Mouse (Mus musculus) midbrain, embryonic 15.5 days (tissue): ENCODE measurements around the gene Col15a1. TPM values are rescaled to one million over a fixed set of nuclear protein-coding genes. Genes with fewer than 3 reads are reported as not detected.

ENCODE experiments used
- ATAC-seq: fragments of 200-750 bp; cut with Nextera tagmentation; replicated peaks from 2 replicates; pipeline ENCODE4 v1.8.0; 2017; ENCODE audit warnings: moderate TSS enrichment
- H3K27ac ChIP-seq: fragments of 300-500 bp; sonication (generic); 2 replicates; pipeline ENCODE4 v1.5.1; 2015; ENCODE audit warnings: mild to moderate bottlenecking, inconsistent platforms
- H3K27me3 ChIP-seq: fragments of 300-500 bp; sonication (generic); replicated peaks from 2 replicates; pipeline ENCODE4 v1.6.1; 2015; ENCODE audit warnings: inconsistent platforms
- H3K36me3 ChIP-seq: fragments of 300-500 bp; sonication (generic); replicated peaks from 2 replicates; pipeline ENCODE4 v1.6.1; 2015; ENCODE audit warnings: inconsistent platforms
- H3K4me1 ChIP-seq: fragments of 300-500 bp; sonication (generic); 2 replicates; pipeline ENCODE4 v1.6.1; 2015; ENCODE audit warnings: inconsistent platforms
- H3K4me2 ChIP-seq: fragments of 300-500 bp; sonication (generic); 2 replicates; pipeline ENCODE4 v1.6.1; 2015; ENCODE audit warnings: inconsistent platforms, mild to moderate bottlenecking, moderate library complexity
- H3K4me3 ChIP-seq: fragments of 300-500 bp; sonication (generic); 2 replicates; pipeline ENCODE4 v1.5.1; 2015; ENCODE audit warnings: mild to moderate bottlenecking, inconsistent platforms
- H3K9ac ChIP-seq: fragments of 300-500 bp; sonication (generic); 2 replicates; pipeline ENCODE4 v1.6.1; 2015; ENCODE audit warnings: mild to moderate bottlenecking, inconsistent platforms
- H3K9me3 ChIP-seq: fragments of 300-500 bp; sonication (generic); 2 replicates; pipeline ENCODE4 v1.6.1; 2016; ENCODE audit warnings: inconsistent platforms
- WGBS: fragments of 180-500 bp; shearing (Covaris S2); methylation state at CpG from one replicate; pipeline ENCODE4 v1.1.7; 2015; ENCODE audit warnings: mixed read lengths; 5-methylcytosine and 5-hydroxymethylcytosine counted together
- polyA plus RNA-seq: library from polyadenylated mRNA; unstranded; fragments of >200 nt; fragmentation: Nextera tagmentation; extraction: Ambion mirVana; gene quantifications from 2 replicates; pipeline ENCODE4 v1.2.1, GENCODE M21; 2015

The Col15a1 gene
- polyA plus RNA-seq, 1 experiment from 2014 or later = 4.5 TPM

- WGBS = 85% methylated on average over 10 of the region's 10 CpGs
- no peaks in the 10 kb centered on the region for H3K9me3 ChIP-seq
- H3K27ac ChIP-seq = no peak overlapping the region
- H3K4me2 ChIP-seq = no peak overlapping the region
- H3K9ac ChIP-seq = no peak overlapping the region
- no peaks in the 10 kb centered on the region for H3K4me1 ChIP-seq
- no peaks in the 10 kb centered on the region for H3K27me3 ChIP-seq
- no peak for ATAC-seq
- no peaks in the 10 kb centered on the region for H3K36me3 ChIP-seq
- no peak overlapping the region for H3K4me3 ChIP-seq
Observed at GRCm38 (mm10) chr4:47319561-47320321, 111.8 kb downstream of the Col15a1 start.

- Histone ChIP-seq H3K4me3 (no peak overlapping the region), H3K27me3 (no peaks in the 10 kb centered on the region), H3K4me2 (no peak overlapping the region), H3K9ac (no peak overlapping the region), H3K9me3 (no peaks in the 10 kb centered on the region), H3K4me1 (no peaks in the 10 kb centered on the region), H3K36me3 (no peaks in the 10 kb centered on the region), H3K27ac (no peak overlapping the region)
- WGBS = 79% methylated on average over 3 of the region's 3 CpGs
- ATAC-seq = no peak
Observed at GRCm38 (mm10) chr4:47322315-47322714, 114.4 kb downstream of the Col15a1 start.

GRCm38 (mm10) chr4:47324206-47324605 lies 116.2 kb downstream of the Col15a1 start:
- ATAC-seq = no peak
- Histone ChIP-seq H3K4me2 (no peak overlapping the region), H3K9me3 (no peaks in the 10 kb centered on the region), H3K9ac (no peak overlapping the region), H3K27ac (no peak overlapping the region), H3K4me3 (no peak overlapping the region), H3K27me3 (no peaks in the 10 kb centered on the region), H3K4me1 (no peaks in the 10 kb centered on the region), H3K36me3 (no peaks in the 10 kb centered on the region)
- 77% methylated on average over 1 of the region's 1 CpGs for WGBS

GRCm38 (mm10) chr4:47327782-47328181 lies 119.8 kb downstream of the Col15a1 start:
- ATAC-seq = no peak
- Histone ChIP-seq H3K9me3 (no peaks in the 10 kb centered on the region), H3K27me3 (no peaks in the 10 kb centered on the region), H3K9ac (no peak overlapping the region), H3K4me2 (no peak overlapping the region), H3K27ac (no peak overlapping the region), H3K36me3 (no peaks in the 10 kb centered on the region), H3K4me3 (no peak overlapping the region), H3K4me1 (no peaks in the 10 kb centered on the region)
- 84% methylated on average over 3 of the region's 3 CpGs for WGBS

GRCm38 (mm10) chr4:47329285-47329684 lies 121.3 kb downstream of the Col15a1 start:
- Histone ChIP-seq H3K36me3 (no peaks in the 10 kb centered on the region), H3K9ac (no peak overlapping the region), H3K4me3 (no peak overlapping the region), H3K27me3 (no peaks in the 10 kb centered on the region), H3K4me1 (no peaks in the 10 kb centered on the region), H3K27ac (no peak overlapping the region), H3K9me3 (no peaks in the 10 kb centered on the region), H3K4me2 (no peak overlapping the region)
- no peak for ATAC-seq
- 14% methylated on average over 1 of the region's 1 CpGs for WGBS

GRCm38 (mm10) chr4:47330378-47331052 lies 122.6 kb downstream of the Col15a1 start:
- no peaks in the 10 kb centered on the region for H3K4me1 ChIP-seq
- ATAC-seq = no peak
- no peak overlapping the region for H3K27ac ChIP-seq
- no peak overlapping the region for H3K4me2 ChIP-seq
- WGBS = 93% methylated on average over 13 of the region's 13 CpGs
- no peak overlapping the region for H3K9ac ChIP-seq
- no peaks in the 10 kb centered on the region for H3K27me3 ChIP-seq
- H3K9me3 ChIP-seq = no peaks in the 10 kb centered on the region
- H3K4me3 ChIP-seq = no peak overlapping the region
- H3K36me3 ChIP-seq = no peaks in the 10 kb centered on the region

GRCm38 (mm10) chr4:47332812-47333343 lies 124.9 kb downstream of the Col15a1 start:
- Histone ChIP-seq H3K9ac (no peak overlapping the region), H3K27ac (no peak overlapping the region), H3K4me1 (no peaks in the 10 kb centered on the region), H3K9me3 (no peaks in the 10 kb centered on the region), H3K27me3 (no peaks in the 10 kb centered on the region), H3K36me3 (no peaks in the 10 kb centered on the region), H3K4me2 (no peak overlapping the region), H3K4me3 (no peak overlapping the region)
- no peak for ATAC-seq
- WGBS = 83% methylated on average over 6 of the region's 6 CpGs

- H3K9me3 ChIP-seq = no peaks in the 10 kb centered on the region
- H3K27ac ChIP-seq = no peak overlapping the region
- H3K36me3 ChIP-seq = no peaks in the 10 kb centered on the region
- no peak overlapping the region for H3K4me2 ChIP-seq
- H3K9ac ChIP-seq = no peak overlapping the region
- H3K4me1 ChIP-seq = no peaks in the 10 kb centered on the region
- 89% methylated on average over 3 of the region's 3 CpGs for WGBS
- no peak overlapping the region for H3K4me3 ChIP-seq
- no peak for ATAC-seq
- no peaks in the 10 kb centered on the region for H3K27me3 ChIP-seq
Observed at GRCm38 (mm10) chr4:47333541-47333940, 125.6 kb downstream of the Col15a1 start.

GRCm38 (mm10) chr4:47336941-47337600 lies 129.1 kb downstream of the Col15a1 start:
- Histone ChIP-seq H3K9ac (no peak overlapping the region), H3K4me1 (peaks cover 5% of the 10 kb centered on the region; the same call in 1 of the 2 replicates), H3K4me2 (no peak overlapping the region), H3K9me3 (no peaks in the 10 kb centered on the region), H3K4me3 (no peak overlapping the region), H3K27ac (no peak overlapping the region), H3K27me3 (no peaks in the 10 kb centered on the region), H3K36me3 (no peaks in the 10 kb centered on the region)
- 75% methylated on average over 3 of the region's 3 CpGs for WGBS
- ATAC-seq = no peak

GRCm38 (mm10) chr4:47342632-47343031 lies 134.7 kb downstream of the Col15a1 start:
- no peak overlapping the region for H3K27ac ChIP-seq
- H3K9me3 ChIP-seq = no peaks in the 10 kb centered on the region
- peaks cover 5% of the 10 kb centered on the region; the same call in 1 of the 2 replicates for H3K4me1 ChIP-seq
- no peaks in the 10 kb centered on the region for H3K27me3 ChIP-seq
- H3K4me2 ChIP-seq = no peak overlapping the region
- no peak overlapping the region for H3K9ac ChIP-seq
- ATAC-seq = no peak
- H3K36me3 ChIP-seq = no peaks in the 10 kb centered on the region
- 25% methylated on average over 8 of the region's 8 CpGs for WGBS
- no peak overlapping the region for H3K4me3 ChIP-seq

GRCm38 (mm10) chr4:47347022-47347421 lies 139.1 kb downstream of the Col15a1 start:
- Histone ChIP-seq H3K9ac (no peak overlapping the region), H3K36me3 (no peaks in the 10 kb centered on the region), H3K4me2 (no peak overlapping the region), H3K27me3 (no peaks in the 10 kb centered on the region), H3K4me3 (no peak overlapping the region), H3K4me1 (peaks cover 5% of the 10 kb centered on the region), H3K27ac (no peak overlapping the region), H3K9me3 (no peaks in the 10 kb centered on the region)
- ATAC-seq = no peak
- WGBS = 80% methylated on average over 4 of the region's 4 CpGs

GRCm38 (mm10) chr4:47349759-47350158 lies 141.8 kb downstream of the Col15a1 start:
- WGBS = 28% methylated on average over 6 of the region's 6 CpGs
- ATAC-seq = no peak
- H3K9me3 ChIP-seq = no peaks in the 10 kb centered on the region

More at GRCm38 (mm10) chr4:47349759-47350158, 141.8 kb downstream of the Col15a1 start:
- no peaks in the 10 kb centered on the region for H3K27me3 ChIP-seq
- no peak overlapping the region for H3K4me2 ChIP-seq
- H3K27ac ChIP-seq = no peak overlapping the region
- H3K4me1 ChIP-seq = peaks cover 17% of the 10 kb centered on the region
- no peaks in the 10 kb centered on the region for H3K36me3 ChIP-seq
- no peak overlapping the region for H3K4me3 ChIP-seq
- no peak overlapping the region for H3K9ac ChIP-seq
